Mouse (Mus musculus) granulocyte monocyte progenitor cell, adult 5-6 weeks (primary cell): ENCODE measurements around the gene Slc48a1. TPM values are rescaled to one million over a fixed set of nuclear protein-coding genes. Genes with fewer than 3 reads are reported as not detected.

Source experiments
- ATAC-seq: replicated peaks from 2 replicates; pipeline ENCODE4 v1.8.0; 2016; ENCODE audit warnings: mild to moderate bottlenecking, moderate TSS enrichment, inconsistent platforms; ENCODE audit not compliant: poor library complexity, severe bottlenecking
- total RNA-seq, 2 experiments: library from RNA; stranded (forward) in 1 of 2; stranded (reverse) in 1 of 2; fragments of 200-712, 200-1000 nt in 1 of 2; fragments of >200 nt in 1 of 2; fragmentation: Nextera tagmentation in 1 of 2; gene quantifications; 2 replicates each; pipeline ENCODE4 v1.2.3; 2014 to 2017

The Slc48a1 gene
- total RNA-seq, 2 experiments from 2014 or later = 71.6 to 99.2 TPM

- ATAC-seq = peak; percentile 84
Observed at GRCm38 (mm10) chr15:97750697-97751096, 27.6 kb upstream of the Slc48a1 start.

GRCm38 (mm10) chr15:97751676-97752075 lies 26.6 kb upstream of the Slc48a1 start:
- no peak for ATAC-seq

- no peak for ATAC-seq
Observed at GRCm38 (mm10) chr15:97752491-97752890, 25.8 kb upstream of the Slc48a1 start.

GRCm38 (mm10) chr15:97754476-97754875 lies 23.8 kb upstream of the Slc48a1 start:
- no peak for ATAC-seq

GRCm38 (mm10) chr15:97755361-97755760 lies 23.0 kb upstream of the Slc48a1 start:
- no peak for ATAC-seq

- ATAC-seq = peak; percentile 37
Observed at GRCm38 (mm10) chr15:97760006-97760405, 18.3 kb upstream of the Slc48a1 start.

GRCm38 (mm10) chr15:97760952-97761351 lies 17.4 kb upstream of the Slc48a1 start:
- no peak for ATAC-seq

- no peak for ATAC-seq
Observed at GRCm38 (mm10) chr15:97761438-97761837, 16.9 kb upstream of the Slc48a1 start.

- no peak for ATAC-seq
Observed at GRCm38 (mm10) chr15:97762733-97763132, 15.6 kb upstream of the Slc48a1 start.

GRCm38 (mm10) chr15:97763256-97764049 lies 14.9 kb upstream of the Slc48a1 start:
- ATAC-seq = no peak

GRCm38 (mm10) chr15:97764532-97764931 lies 13.8 kb upstream of the Slc48a1 start:
- ATAC-seq = no peak

- no peak for ATAC-seq
Observed at GRCm38 (mm10) chr15:97765090-97765794, 13.1 kb upstream of the Slc48a1 start.

GRCm38 (mm10) chr15:97766194-97766593 lies 12.1 kb upstream of the Slc48a1 start:
- no peak for ATAC-seq

GRCm38 (mm10) chr15:97766594-97767279 lies 11.6 kb upstream of the Slc48a1 start:
- no peak for ATAC-seq

- ATAC-seq = peak; percentile 88
Observed at GRCm38 (mm10) chr15:97767280-97768186, 10.8 kb upstream of the Slc48a1 start, which contains the start of gene Rapgef3. Gene Rapgef3, minus strand, starts transcription at chr15:97767972.

- ATAC-seq = peak; percentile 51
Observed at GRCm38 (mm10) chr15:97768192-97768591, 10.1 kb upstream of the Slc48a1 start.

- ATAC-seq = no peak
Observed at GRCm38 (mm10) chr15:97770280-97770679, 8.0 kb upstream of the Slc48a1 start.

GRCm38 (mm10) chr15:97773108-97773507 lies 5.2 kb upstream of the Slc48a1 start:
- no peak for ATAC-seq

- ATAC-seq = peak; percentile 38; the same call in 1 of the 2 replicates
Observed at GRCm38 (mm10) chr15:97773961-97774370, 4.4 kb upstream of the Slc48a1 start.

GRCm38 (mm10) chr15:97776514-97776913 lies 1.8 kb upstream of the Slc48a1 start:
- ATAC-seq = peak; percentile 55
